Mouse (Mus musculus) thymus, adult 18-20 months (tissue): Measurements from ENCODE around the gene Pigu.

Experiments used
- DNase-seq, 2 experiments: peaks; one replicate each; pipeline ENCODE4 v3.0.0; 2022; ENCODE audit warnings: mixed read lengths in 2 of 2

The Pigu gene

GRCm38 (mm10) chr2:155356971-155357591, at the start of gene Pigu:
Pigu (minus strand) TSS chr2:155357430.
- DNase-seq, result peak; percentile 87 to 91

GRCm38 (mm10) chr2:155404635-155405034, 47.4 kb upstream of the Pigu start:
- no peak for DNase-seq

GRCm38 (mm10) chr2:155401926-155402325, 44.7 kb upstream of the Pigu start:
- DNase-seq, result no peak

GRCm38 (mm10) chr2:155400276-155400675, 43.0 kb upstream of the Pigu start:
- no peak for DNase-seq

GRCm38 (mm10) chr2:155394586-155394985, 37.4 kb upstream of the Pigu start:
- DNase-seq, result no peak

- no peak for DNase-seq
These were observed 31.3 kb upstream of the Pigu start for GRCm38 (mm10) chr2:155388573-155388972.

GRCm38 (mm10) chr2:155387052-155387451, 29.8 kb upstream of the Pigu start:
- DNase-seq, result no peak

- DNase-seq, result no peak
These were observed 29.3 kb upstream of the Pigu start for GRCm38 (mm10) chr2:155386534-155386899.

GRCm38 (mm10) chr2:155385731-155386533, 28.7 kb upstream of the Pigu start:
- no peak for DNase-seq

GRCm38 (mm10) chr2:155385090-155385489, 27.9 kb upstream of the Pigu start:
- peak; percentile 53 to 65 for DNase-seq

GRCm38 (mm10) chr2:155382791-155383438, 25.7 kb upstream of the Pigu start:
- no peak for DNase-seq

GRCm38 (mm10) chr2:155382332-155382700, 25.1 kb upstream of the Pigu start:
- DNase-seq, result no peak

GRCm38 (mm10) chr2:155381643-155382331, 24.6 kb upstream of the Pigu start:
- DNase-seq, result peak; percentile 94 to 95

GRCm38 (mm10) chr2:155381060-155381437, 23.8 kb upstream of the Pigu start:
- DNase-seq, result no peak

GRCm38 (mm10) chr2:155380261-155381059, 23.2 kb upstream of the Pigu start, which contains the start of gene Trp53inp2:
Trp53inp2 (plus strand) TSS chr2:155381059.
- DNase-seq, result no peak

GRCm38 (mm10) chr2:155376191-155376590, 19.0 kb upstream of the Pigu start:
- DNase-seq, result no peak

GRCm38 (mm10) chr2:155374521-155374920, 17.3 kb upstream of the Pigu start:
- no peak for DNase-seq

- no peak for DNase-seq
These were observed 16.7 kb upstream of the Pigu start for GRCm38 (mm10) chr2:155373886-155374285.

- DNase-seq, result no peak
These were observed 16.1 kb upstream of the Pigu start for GRCm38 (mm10) chr2:155373302-155373701.

- no peak for DNase-seq
These were observed 15.2 kb upstream of the Pigu start for GRCm38 (mm10) chr2:155372451-155372850.

GRCm38 (mm10) chr2:155369333-155369883, 12.2 kb upstream of the Pigu start:
- no peak for DNase-seq
